Mouse (Mus musculus) heart, adult 2 months (tissue): ENCODE measurements around the gene Plcl1. TPM values are rescaled to one million over a fixed set of nuclear protein-coding genes. Genes with fewer than 3 reads are reported as not detected.

Source experiments
- DNase-seq, 2 experiments: peaks; one replicate each; pipeline ENCODE4 v3.0.0; 2021
- H3K27ac ChIP-seq: fragments of 200-600 bp; 2 replicates; pipeline ENCODE4 v1.8.1; 2022
- H3K27me3 ChIP-seq: fragments of 200-500 bp; 2 replicates; pipeline ENCODE4 v1.6.1; 2012; ENCODE audit warnings: mild to moderate bottlenecking, low read length, inconsistent platforms, mixed read lengths; ENCODE audit not compliant: control insufficient read depth, insufficient read depth
- H3K36me3 ChIP-seq: fragments of 200-500 bp; 2 replicates; pipeline ENCODE4 v1.6.1; 2012; ENCODE audit warnings: low read length, inconsistent platforms; ENCODE audit not compliant: control insufficient read depth, insufficient read depth
- H3K4me1 ChIP-seq: fragments of 200-500 bp; 2 replicates; pipeline ENCODE4 v1.6.1; 2011; ENCODE audit warnings: low read length; ENCODE audit not compliant: control insufficient read depth, insufficient read depth
- H3K4me3 ChIP-seq: fragments of 200-600 bp; 2 replicates; pipeline ENCODE4 v1.8.1; 2022
- H3K79me2 ChIP-seq: fragments of 200-500 bp; replicated peaks from 2 replicates; pipeline ENCODE4 v1.6.1; 2012; ENCODE audit warnings: mild to moderate bottlenecking, inconsistent platforms, low read length, moderate library complexity, mixed read lengths; ENCODE audit not compliant: control insufficient read depth, insufficient read depth
- H3K9ac ChIP-seq: fragments of 200-500 bp; 2 replicates; pipeline ENCODE4 v1.6.1; 2012; ENCODE audit warnings: low read depth, mild to moderate bottlenecking, control low read depth, inconsistent platforms, low read length, mixed read lengths
- CTCF ChIP-seq: fragments of 200-600 bp; IDR thresholded peaks from 2 replicates; pipeline ENCODE4 v1.8.1; 2022; ENCODE audit warnings: antibody characterized with exemption, mild to moderate bottlenecking, moderate library complexity
- EP300 ChIP-seq: fragments of 200-500 bp; IDR thresholded peaks from 2 replicates; pipeline ENCODE4 v1.6.1; 2011; ENCODE audit warnings: low read depth, low read length, control low read depth; ENCODE audit not compliant: insufficient read depth
- POLR2A ChIP-seq: fragments of 200-500 bp; IDR thresholded peaks from 2 replicates; pipeline ENCODE4 v1.6.1; 2011; ENCODE audit warnings: mild to moderate bottlenecking, low read depth, low read length, control low read depth; ENCODE audit not compliant: insufficient read depth
- WGBS: fragments of 180-500 bp; shearing (Covaris S2); methylation state at CpG from one replicate; pipeline ENCODE4 v1.1.7; 2018; 5-methylcytosine and 5-hydroxymethylcytosine counted together
- intact Hi-C: fragments of 180-260 bp; cut with DNase I; formaldehyde crosslinking; loops from one replicate; pipeline ENCODE4 v1.15.1; 2025
- polyA plus RNA-seq: library from polyadenylated mRNA; depleted of rRNA; stranded (reverse); fragments of >200 nt; gene quantifications from 2 replicates; pipeline ENCODE4 v1.2.3, GENCODE M21; 2012
- total RNA-seq, 2 experiments: library from RNA; stranded (reverse); gene quantifications; 2 replicates each; pipeline ENCODE4 v1.2.3; 2021

Plcl1 gene
- total and polyA plus RNA-seq, 3 experiments, result 0.86 to 3.1 (median 3.0) TPM

DNA sequence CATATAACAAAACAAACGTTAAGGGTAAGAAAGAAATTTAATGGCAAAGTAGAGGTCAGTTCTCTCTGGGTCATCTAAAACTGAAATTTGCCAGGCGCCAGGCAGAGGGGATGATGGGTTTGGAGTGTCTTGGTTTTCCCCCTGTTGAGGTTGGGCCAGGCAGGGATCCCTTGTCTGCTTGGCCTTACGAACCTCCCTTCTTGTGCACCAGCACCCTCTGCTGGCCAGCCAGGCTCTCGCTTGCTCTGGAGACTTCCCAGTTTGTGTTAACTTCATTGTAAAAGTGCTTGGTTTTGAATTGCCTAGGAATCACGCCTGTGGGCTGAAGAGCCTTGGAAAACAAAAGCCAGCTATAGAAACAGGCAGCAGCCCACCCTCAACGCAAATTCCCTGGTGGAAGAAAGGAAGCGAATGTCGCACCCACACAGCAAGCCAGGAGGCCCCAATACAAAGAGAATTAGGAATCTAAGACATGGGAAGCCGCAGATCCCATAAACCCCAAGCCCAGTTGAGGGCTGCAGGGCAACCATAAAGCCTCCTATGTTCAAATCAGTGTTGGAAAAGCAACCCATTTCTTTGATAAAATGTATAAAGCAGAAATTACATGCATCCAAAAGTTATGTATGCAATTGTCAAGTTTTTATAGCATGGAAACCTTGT is 22.5 kb upstream of the Plcl1 start:
- Histone ChIP-seq H3K27ac (no peak overlapping the region), H3K27me3 (no peaks in the 10 kb centered on the region), H3K4me3 (no peak overlapping the region), H3K79me2 (no peaks in the 10 kb centered on the region), H3K9ac (no peak overlapping the region), H3K36me3 (no peaks in the 10 kb centered on the region), H3K4me1 (no peaks in the 10 kb centered on the region)
- intact Hi-C loops, result loop anchor here (2.0 kb wide), 2 partner anchors 144 to 190 kb away; no protein-coding TSS in a partner anchor
- 20% methylated on average over 9 of the region's 9 CpGs for WGBS
- TF ChIP-seq CTCF (peak; percentile 97), EP300 (no peak), POLR2A (no peak)
- DNase-seq, result peak; percentile 68 to 85

GRCm38 (mm10) chr1:55399891-55400290 is 5.8 kb upstream of the Plcl1 start:
- no peak for DNase-seq
- H3K79me2 ChIP-seq, result no peaks in the 10 kb centered on the region
- WGBS, result 40% methylated on average over 5 of the region's 5 CpGs
- TF ChIP-seq POLR2A (no peak), CTCF (no peak), EP300 (no peak)
- no peak overlapping the region for H3K9ac ChIP-seq
- intact Hi-C loops, result loop anchor here (10.0 kb wide), 2 partner anchors 185 to 1575 kb away; partner anchors contain the start of gene Satb2
- no peak overlapping the region for H3K27ac ChIP-seq
- no peaks in the 10 kb centered on the region for H3K36me3 ChIP-seq
- no peaks in the 10 kb centered on the region for H3K27me3 ChIP-seq
- no peak overlapping the region for H3K4me3 ChIP-seq
- no peaks in the 10 kb centered on the region for H3K4me1 ChIP-seq

- intact Hi-C loops, result loop anchor here (1.0 to 10.0 kb wide), 5 partner anchors 180 to 1570 kb away; partner anchors contain the start of gene Satb2
- Histone ChIP-seq H3K4me1 (no peaks in the 10 kb centered on the region; the same call in 1 of the 2 replicates), H3K27me3 (no peaks in the 10 kb centered on the region), H3K36me3 (no peaks in the 10 kb centered on the region), H3K4me3 (no peak overlapping the region), H3K79me2 (no peaks in the 10 kb centered on the region), H3K27ac (no peak overlapping the region), H3K9ac (no peak overlapping the region)
- under 1% methylated on average over 3 of the region's 3 CpGs for WGBS
- TF ChIP-seq POLR2A, result no peak
- peak; percentile 94 for TF ChIP-seq CTCF
- TF ChIP-seq EP300, result no peak
- peak; percentile 20 to 37 for DNase-seq
These were observed 1.3 kb upstream of the Plcl1 start for GRCm38 (mm10) chr1:55404439-55404838.

DNA sequence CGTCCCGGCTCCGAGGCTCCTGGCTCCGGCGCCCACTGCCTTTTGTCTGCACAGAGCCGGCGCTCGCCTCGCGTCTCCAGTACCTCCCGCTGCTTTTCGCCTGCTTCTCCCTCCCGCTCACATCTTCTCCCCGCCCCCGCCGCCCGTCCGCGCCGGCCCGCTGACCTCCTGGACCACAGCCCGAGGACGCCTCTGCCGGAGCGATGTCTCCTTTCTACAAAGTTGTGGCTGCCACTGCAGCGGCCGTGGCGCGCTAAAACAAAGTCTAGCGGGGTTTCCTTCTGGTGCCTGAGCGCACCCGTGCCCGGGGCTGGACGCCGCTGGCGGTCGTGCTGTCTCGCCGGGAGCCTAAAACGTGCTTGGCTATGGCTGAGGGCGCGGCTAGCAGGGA is 297 bp downstream of the Plcl1 start:
- H3K9ac ChIP-seq, result peak overlapping the region; percentile 70
- H3K27me3 ChIP-seq, result no peaks in the 10 kb centered on the region
- 1% methylated on average over 42 of the region's 42 CpGs for WGBS
- no peaks in the 10 kb centered on the region for H3K36me3 ChIP-seq
- DNase-seq, result peak in 1 of 2 experiments; percentile 87
- peaks cover 3% of the 10 kb centered on the region; the same call in 1 of the 2 replicates for H3K79me2 ChIP-seq
- intact Hi-C loops, result loop anchor here (5.0 to 10.0 kb wide), 3 partner anchors 106 to 1569 kb away; partner anchors contain the start of gene Satb2
- H3K4me3 ChIP-seq, result peak overlapping the region; percentile 88
- TF ChIP-seq POLR2A (no peak), CTCF (no peak), EP300 (no peak)
- peak overlapping the region; percentile 75 for H3K27ac ChIP-seq
- H3K4me1 ChIP-seq, result no peaks in the 10 kb centered on the region; the same call in none of the 2 replicates

GRCm38 (mm10) chr1:55406531-55407375 is 1.0 kb downstream of the Plcl1 start:
- Histone ChIP-seq H3K36me3 (no peaks in the 10 kb centered on the region), H3K4me3 (peak overlapping the region; percentile 88), H3K79me2 (peaks cover 3% of the 10 kb centered on the region; the same call in 1 of the 2 replicates), H3K4me1 (no peaks in the 10 kb centered on the region; the same call in none of the 2 replicates), H3K9ac (peak overlapping the region; percentile 70), H3K27ac (peak overlapping the region; percentile 75), H3K27me3 (no peaks in the 10 kb centered on the region)
- peak; percentile 35 to 54 for DNase-seq
- intact Hi-C loops, result loop anchor here (5.0 to 10.0 kb wide), 3 partner anchors 106 to 1568 kb away; partner anchors contain the start of gene Satb2
- 4% methylated on average over 35 of the region's 35 CpGs for WGBS
- TF ChIP-seq EP300 (no peak), CTCF (no peak), POLR2A (no peak)
